Mouse (Mus musculus) CH12.LX (cell line): ENCODE results near the gene Trpm5. TPM values are rescaled to one million over a fixed set of nuclear protein-coding genes. Genes with fewer than 3 reads are reported as not detected.

Experiments
- DNase-seq: peaks from one replicate; pipeline ENCODE4 v3.0.0-alpha.2; 2013; ENCODE audit errors: extremely low read depth
- H3K27ac ChIP-seq: 2 replicates; pipeline ENCODE4 v1.5.1; 2012; ENCODE audit warnings: low read depth, mild to moderate bottlenecking, control low read depth, moderate library complexity; ENCODE audit not compliant: insufficient read depth
- H3K27me3 ChIP-seq: replicated peaks from 2 replicates; pipeline ENCODE3; 2012; ENCODE audit warnings: inconsistent platforms
- H3K36me3 ChIP-seq, 2 experiments: replicated peaks in 1 of 2; 2 replicates each; pipeline versions ENCODE3 to v1.6.1; 2012; ENCODE audit warnings: inconsistent platforms in 1 of 2, low read length in 1 of 2, mild to moderate bottlenecking in 1 of 2, mixed read lengths in 1 of 2, moderate library complexity in 1 of 2; ENCODE audit not compliant: control insufficient read depth in 1 of 2, insufficient read depth in 1 of 2
- H3K4me1 ChIP-seq, 2 experiments: 2 replicates each; pipeline ENCODE4 v1.6.1; 2012; ENCODE audit warnings: inconsistent platforms in 1 of 2, moderate library complexity in 1 of 2; ENCODE audit not compliant: insufficient read depth in 2 of 2, control insufficient read depth in 1 of 2
- H3K4me2 ChIP-seq: 2 replicates; pipeline ENCODE4 v1.6.1; 2012; ENCODE audit warnings: low read depth, mild to moderate bottlenecking, control low read depth; ENCODE audit not compliant: poor library complexity, insufficient read depth, severe bottlenecking
- H3K4me3 ChIP-seq, 3 experiments: fragments of 150-350 bp in 1 of 3; sonication (generic) in 1 of 3; replicated peaks in 1 of 3; 2 replicates each; pipeline versions ENCODE3 to v1.5.1; 2011 to 2012; ENCODE audit warnings: low read depth in 2 of 3, low read length in 2 of 3, mild to moderate bottlenecking in 2 of 3, moderate library complexity in 2 of 3, control low read depth in 1 of 3, improper control_type of control experiment in 1 of 3, inconsistent platforms in 1 of 3, mixed read lengths in 1 of 3; ENCODE audit not compliant: poor library complexity in 1 of 3
- H3K79me2 ChIP-seq: replicated peaks from 2 replicates; pipeline ENCODE4 v1.6.1; 2012; ENCODE audit warnings: mild to moderate bottlenecking, moderate library complexity; ENCODE audit not compliant: control insufficient read depth, poor library complexity, insufficient read depth, severe bottlenecking; ENCODE audit errors: extremely low read depth
- H3K9ac ChIP-seq: 2 replicates; pipeline ENCODE4 v1.6.1; 2012; ENCODE audit warnings: low read depth, mild to moderate bottlenecking, control low read depth, moderate library complexity; ENCODE audit not compliant: insufficient read depth
- H3K9me3 ChIP-seq: replicated peaks from 2 replicates; pipeline ENCODE3; 2012; ENCODE audit warnings: low read length, inconsistent platforms, mixed read lengths
- BHLHE40 ChIP-seq: IDR thresholded peaks from 2 replicates; pipeline ENCODE4 v1.6.1; 2011; ENCODE audit warnings: mild to moderate bottlenecking, low read depth, low read length, improper control_type of control experiment
- CHD2 ChIP-seq: IDR thresholded peaks from 2 replicates; pipeline ENCODE4 v1.6.1; 2011; ENCODE audit warnings: low read length, improper control_type of control experiment
- ELF1 ChIP-seq: IDR thresholded peaks from 2 replicates; pipeline ENCODE4 v1.6.1; 2014; ENCODE audit warnings: low read depth, mild to moderate bottlenecking, inconsistent platforms, low read length, improper control_type of control experiment
- ETS1 ChIP-seq: conservative IDR thresholded peaks from 2 replicates; pipeline ENCODE4 v1.6.1; 2012; ENCODE audit warnings: low read depth, mild to moderate bottlenecking, inconsistent platforms, low read length, improper control_type of control experiment, moderate library complexity
- GABPA ChIP-seq: IDR thresholded peaks from 2 replicates; pipeline ENCODE4 v1.6.1; 2012; ENCODE audit warnings: low read depth, low read length, improper control_type of control experiment, inconsistent platforms; ENCODE audit not compliant: insufficient replicate concordance
- JUN ChIP-seq: IDR thresholded peaks from 2 replicates; pipeline ENCODE4 v1.6.1; 2011; ENCODE audit warnings: low read depth, mild to moderate bottlenecking, low read length, improper control_type of control experiment, moderate library complexity; ENCODE audit not compliant: insufficient read depth
- KAT2A ChIP-seq: IDR thresholded peaks from 2 replicates; pipeline ENCODE4 v1.6.1; 2012; ENCODE audit warnings: low read length, improper control_type of control experiment, inconsistent platforms; ENCODE audit not compliant: insufficient replicate concordance
- MAFK ChIP-seq: IDR thresholded peaks from 2 replicates; pipeline ENCODE4 v1.6.1; 2011; ENCODE audit warnings: low read length, improper control_type of control experiment; ENCODE audit not compliant: insufficient replicate concordance
- MAZ ChIP-seq: IDR thresholded peaks from 2 replicates; pipeline ENCODE4 v1.6.1; 2012; ENCODE audit warnings: low read depth, mild to moderate bottlenecking, inconsistent platforms, low read length, improper control_type of control experiment, moderate library complexity
- MEF2A ChIP-seq: IDR thresholded peaks from 2 replicates; pipeline ENCODE4 v1.6.1; 2014; ENCODE audit warnings: low read depth, mild to moderate bottlenecking, inconsistent platforms, low read length, improper control_type of control experiment, borderline replicate concordance
- MYC ChIP-seq: IDR thresholded peaks from 2 replicates; pipeline ENCODE4 v1.6.1; 2011; ENCODE audit warnings: low read depth, mild to moderate bottlenecking, improper control_type of control experiment, low read length
- NELFE ChIP-seq: IDR thresholded peaks from 2 replicates; pipeline ENCODE4 v1.6.1; 2011; ENCODE audit warnings: low read depth, low read length, improper control_type of control experiment
- NRF1 ChIP-seq: IDR thresholded peaks from 2 replicates; pipeline ENCODE4 v1.6.1; 2014; ENCODE audit warnings: low read depth, mild to moderate bottlenecking, inconsistent platforms, low read length, improper control_type of control experiment, moderate library complexity
- TCF12 ChIP-seq: IDR thresholded peaks from 2 replicates; pipeline ENCODE4 v1.6.1; 2014; ENCODE audit warnings: low read depth, mild to moderate bottlenecking, inconsistent platforms, low read length, improper control_type of control experiment
- UBTF ChIP-seq: IDR thresholded peaks from 2 replicates; pipeline ENCODE4 v1.6.1; 2012; ENCODE audit warnings: low read depth, mild to moderate bottlenecking, inconsistent platforms, low read length, improper control_type of control experiment, moderate library complexity
- ZC3H11A ChIP-seq: IDR thresholded peaks from 2 replicates; pipeline ENCODE4 v1.6.1; 2012; ENCODE audit warnings: low read depth, mild to moderate bottlenecking, inconsistent platforms, low read length, improper control_type of control experiment
- ZKSCAN1 ChIP-seq: IDR thresholded peaks from 2 replicates; pipeline ENCODE4 v1.6.1; 2012; ENCODE audit warnings: low read depth, inconsistent platforms, low read length, improper control_type of control experiment, borderline replicate concordance
- ZMIZ1 ChIP-seq: IDR thresholded peaks from 2 replicates; pipeline ENCODE4 v1.6.1; 2012; ENCODE audit warnings: low read depth, mild to moderate bottlenecking, inconsistent platforms, low read length, improper control_type of control experiment
- dilution Hi-C: fragments of 300-500 bp; cut with MboI; formaldehyde crosslinking; loops from 2 replicates; pipeline ENCODE4 v1.14.3; 2020; ENCODE audit warnings: low sequenced_read_pairs; ENCODE audit not compliant: extremely low pct_unique_long_range_greater_than_20kb, extremely low pct_ligation_motif_present
- in situ Hi-C: fragments of 300-500 bp; cut with MboI; formaldehyde crosslinking; loops from 3 replicates; pipeline ENCODE4 v1.14.3; 2019; ENCODE audit warnings: low sequenced_read_pairs, low pct_ligation_motif_present, low pct_unique_long_range_greater_than_20kb, mixed read lengths
- polyA plus RNA-seq: library from polyadenylated mRNA; unstranded; fragments of >175 nt; gene quantifications from 2 replicates; pipeline ENCODE4 v1.2.1, GENCODE M21; 2012; ENCODE audit warnings: low read depth; ENCODE audit not compliant: insufficient read length
- total RNA-seq, 2 experiments: library from RNA; depleted of rRNA; stranded (reverse); fragments of 300-350 nt in 1 of 2; fragments of >200 nt in 1 of 2; gene quantifications; 2 replicates each; pipeline ENCODE4 v1.2.3; 2012 to 2014

Trpm5 gene
- total and polyA plus RNA-seq, 3 experiments, result 1.1 to 3.0 (median 1.5) TPM

GRCm38 (mm10) chr7:143068316-143068881 lies 26.0 kb downstream of the Trpm5 start:
- Histone ChIP-seq H3K27me3 (no peaks in the 10 kb centered on the region), H3K9me3 (no peaks in the 10 kb centered on the region), H3K4me1 (peaks cover 7 to 34% of the 10 kb centered on the region in 2 experiments), H3K9ac (peak overlapping the region; percentile 52), H3K27ac (peak overlapping the region; percentile 74), H3K4me2 (peak overlapping the region; percentile 52), H3K36me3 (peaks cover 47 to 83% of the 10 kb centered on the region in 2 experiments), H3K79me2 (peaks cover 17% of the 10 kb centered on the region), H3K4me3 (peak overlapping the region; percentile 38 to 47 (median 46))
- dilution Hi-C loops (no loop called here), in situ Hi-C loops (loop anchor here (5.0 kb wide), 1 partner anchor 61 kb away; the partner anchor contains the start of gene Tspan32)
- TF ChIP-seq CHD2 (no peak), MAZ (0 out of 2 replicates have a peak, but pooled peaks have one; percentile 5)
- peak; percentile 58 for DNase-seq

- H3K9me3 ChIP-seq, result no peaks in the 10 kb centered on the region
- H3K9ac ChIP-seq, result no peak overlapping the region
- no peak for DNase-seq
- peaks cover 17% of the 10 kb centered on the region for H3K79me2 ChIP-seq
- H3K4me2 ChIP-seq, result peak overlapping the region; percentile 52; the same call in 1 of the 2 replicates
- in situ Hi-C loops (loop anchor here (5.0 kb wide), 1 partner anchor 61 kb away; the partner anchor contains the start of gene Tspan32), dilution Hi-C loops (no loop called here)
- no peaks in the 10 kb centered on the region for H3K27me3 ChIP-seq
- TF ChIP-seq NELFE (no peak), JUN (no peak), MEF2A (no peak), MAFK (no peak), TCF12 (no peak), UBTF (no peak), MYC (no peak), ZKSCAN1 (no peak), BHLHE40 (no peak), GABPA (no peak), ZC3H11A (no peak), ZMIZ1 (no peak), ETS1 (no peak), ELF1 (no peak), KAT2A (no peak), NRF1 (no peak)
- H3K36me3 ChIP-seq, result peaks cover 52 to 87% of the 10 kb centered on the region in 2 experiments
- no peak overlapping the region for H3K4me3 ChIP-seq
- H3K27ac ChIP-seq, result peak overlapping the region; percentile 74; the same call in 1 of the 2 replicates
- H3K4me1 ChIP-seq, result peaks cover 7 to 31% of the 10 kb centered on the region in 2 experiments
Observed at GRCm38 (mm10) chr7:143067897-143068296, 26.5 kb downstream of the Trpm5 start.
